Mouse (Mus musculus) ZHBTc4 (cell line): ENCODE results near the gene Vmn1r236.

Source experiments
- DNase-seq: peaks from one replicate; pipeline ENCODE4 v3.0.0-alpha.2; 2011; ENCODE audit warnings: low read depth, low spot score

Vmn1r236 gene

GRCm38 (mm10) chr17:21282642-21283041 lies at the start of gene Vmn1r236:
Gene Vmn1r236, plus strand, starts transcription at chr17:21282942.
- no peak for DNase-seq

GRCm38 (mm10) chr17:21256111-21256510 lies 26.6 kb upstream of the Vmn1r236 start, which contains the start of gene Vmn1r235:
Gene Vmn1r235, plus strand, starts transcription at chr17:21256411.
- no peak for DNase-seq

GRCm38 (mm10) chr17:21272103-21272502 lies 10.6 kb upstream of the Vmn1r236 start:
- DNase-seq, result peak; percentile 88

- no peak for DNase-seq
These were observed 1.7 kb downstream of the Vmn1r236 start for GRCm38 (mm10) chr17:21284395-21284794.

- DNase-seq, result no peak
These were observed 7.0 kb downstream of the Vmn1r236 start for GRCm38 (mm10) chr17:21289695-21290094.

- DNase-seq, result no peak
These were observed 28.8 kb downstream of the Vmn1r236 start, which contains the start of gene Vmn1r237 for GRCm38 (mm10) chr17:21311565-21311964. Gene Vmn1r237, plus strand, starts transcription at chr17:21311865.
